Mouse (Mus musculus) thymus, postnatal 4 days (tissue): ENCODE results near the gene Klk12.

Experiments used
- DNase-seq: peaks from one replicate; pipeline ENCODE4 v3.0.0; 2021

Gene Klk12

DNA sequence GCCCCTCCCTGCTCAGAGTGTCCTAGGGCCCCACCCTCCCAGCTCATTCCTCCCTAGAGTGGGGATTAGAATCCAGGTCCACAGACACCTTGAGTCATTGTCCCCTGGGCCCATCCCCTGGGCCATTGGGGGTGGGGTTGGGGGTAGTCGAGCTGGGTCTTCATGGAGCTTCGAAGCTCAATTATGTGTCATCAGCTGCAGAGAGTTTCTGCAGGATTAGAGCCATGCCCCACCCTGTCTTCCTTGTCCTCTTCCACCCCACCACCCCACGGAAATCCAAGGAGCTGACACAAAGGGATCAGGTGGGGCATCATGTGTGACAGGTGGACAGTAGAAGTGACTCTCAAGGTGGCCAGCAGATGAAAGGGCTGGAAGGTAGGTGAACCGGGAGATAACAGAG is at the start of gene Klk12:
Klk12 (plus strand) TSS at position 301 of the 400 bp plus-strand sequence.
- DNase-seq, result no peak

DNA sequence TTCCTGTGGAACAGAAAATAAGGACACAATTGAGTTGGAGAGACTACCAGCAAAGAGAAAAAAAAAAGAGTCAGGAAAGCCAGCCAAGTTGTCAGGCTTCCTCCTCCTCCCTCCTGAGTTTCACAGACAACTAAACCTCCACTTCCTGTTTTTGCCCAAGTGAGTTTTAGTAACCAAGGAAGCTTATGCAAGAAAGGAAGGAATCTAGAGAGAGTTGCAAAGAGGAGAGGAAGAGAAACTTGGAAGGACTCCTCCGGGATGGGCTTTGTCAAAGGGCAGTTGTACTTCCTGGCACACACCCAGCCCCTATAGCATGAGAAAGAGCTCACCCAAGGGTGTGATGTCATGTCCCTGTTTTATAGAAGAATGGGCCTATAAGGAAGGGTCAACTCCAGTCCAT is 20.9 kb upstream of the Klk12 start:
- DNase-seq, result no peak

DNA sequence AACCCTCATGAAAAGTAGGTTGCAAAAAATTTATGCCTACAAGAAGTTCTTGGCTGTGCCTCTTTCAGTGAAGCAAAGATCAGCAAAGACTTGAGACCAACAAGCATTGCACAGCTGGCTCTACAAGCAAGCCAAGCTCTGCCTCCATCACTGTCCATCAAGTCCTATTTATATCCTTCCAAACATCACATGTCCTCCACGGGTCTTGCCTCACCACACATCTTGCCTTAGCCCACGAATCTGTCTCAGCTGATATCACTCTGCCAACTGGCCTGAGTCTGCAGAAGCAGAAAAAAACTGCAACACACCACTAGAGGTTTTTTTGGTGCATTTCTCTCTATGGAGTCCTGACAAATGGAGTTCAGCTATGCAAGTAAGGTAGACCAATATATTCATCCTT is 15.9 kb upstream of the Klk12 start:
- no peak for DNase-seq

DNA sequence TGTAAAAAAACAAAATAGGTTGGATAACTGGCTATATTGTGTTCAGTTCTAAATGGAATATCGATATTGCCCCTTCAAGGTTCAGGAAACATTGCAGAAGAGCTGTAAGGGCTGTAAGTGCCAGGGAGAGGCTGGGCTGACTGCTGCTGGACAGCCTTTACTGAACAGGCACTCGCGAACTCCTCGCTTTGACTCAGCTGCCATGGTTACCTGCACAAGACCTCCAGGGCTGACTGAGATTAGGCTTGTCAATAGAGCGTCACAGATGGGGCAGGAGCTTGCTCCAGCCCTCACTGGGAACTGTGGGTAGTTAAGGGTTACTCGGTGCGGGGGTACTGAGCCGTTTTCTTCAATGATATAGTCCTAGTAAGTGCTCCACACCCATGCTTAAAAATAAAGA is 2.2 kb upstream of the Klk12 start:
- no peak for DNase-seq

DNA sequence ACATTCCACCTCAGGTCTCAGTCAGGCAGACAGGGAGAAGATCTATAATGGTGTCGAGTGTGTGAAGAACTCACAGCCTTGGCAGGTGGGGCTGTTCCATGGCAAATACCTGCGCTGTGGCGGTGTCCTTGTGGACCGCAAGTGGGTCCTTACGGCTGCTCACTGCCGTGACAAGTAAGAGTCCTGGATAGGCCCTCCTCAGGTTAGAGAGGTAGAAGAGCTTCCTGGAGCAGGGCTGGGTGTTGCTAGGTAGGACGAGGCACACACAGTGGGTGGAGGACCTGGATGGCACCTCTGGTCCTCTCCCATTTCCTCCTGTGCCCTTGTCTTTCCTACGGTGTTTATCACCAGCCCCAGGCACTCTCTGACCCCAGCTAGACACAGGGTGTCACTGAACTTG is 939 bp downstream of the Klk12 start:
- no peak for DNase-seq

DNA sequence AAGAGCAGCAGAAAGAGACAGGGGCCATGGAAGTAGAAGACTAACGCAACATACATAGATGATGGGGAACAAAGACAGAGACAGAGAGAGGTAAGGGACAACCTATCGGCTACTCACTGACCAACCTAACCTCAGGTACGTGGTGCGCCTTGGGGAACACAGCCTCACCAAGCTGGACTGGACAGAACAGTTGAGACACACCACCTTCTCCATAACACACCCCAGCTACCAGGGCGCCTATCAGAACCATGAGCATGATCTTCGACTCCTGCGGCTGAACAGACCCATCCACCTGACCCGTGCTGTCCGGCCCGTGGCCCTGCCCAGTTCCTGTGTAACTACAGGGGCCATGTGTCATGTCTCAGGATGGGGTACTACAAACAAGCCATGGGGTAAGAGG is 2.0 kb downstream of the Klk12 start:
- DNase-seq, result no peak

DNA sequence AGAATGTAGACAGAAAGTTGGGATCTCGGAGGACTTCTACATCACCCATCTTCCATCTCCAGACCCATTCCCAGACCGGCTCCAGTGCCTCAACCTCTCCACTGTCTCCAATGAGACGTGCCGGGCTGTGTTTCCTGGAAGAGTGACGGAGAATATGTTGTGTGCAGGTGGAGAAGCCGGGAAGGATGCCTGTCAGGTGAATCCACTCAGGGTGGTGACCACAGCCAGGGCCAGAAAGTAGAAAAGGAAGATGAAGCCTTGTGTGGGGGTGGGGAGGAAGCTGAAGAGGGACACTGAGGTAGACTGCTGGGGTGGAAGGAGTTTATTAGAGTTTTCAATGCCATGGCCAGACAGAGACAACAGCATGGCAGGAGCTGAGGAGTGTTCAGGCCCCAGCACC is 3.2 kb downstream of the Klk12 start:
- DNase-seq, result no peak

DNA sequence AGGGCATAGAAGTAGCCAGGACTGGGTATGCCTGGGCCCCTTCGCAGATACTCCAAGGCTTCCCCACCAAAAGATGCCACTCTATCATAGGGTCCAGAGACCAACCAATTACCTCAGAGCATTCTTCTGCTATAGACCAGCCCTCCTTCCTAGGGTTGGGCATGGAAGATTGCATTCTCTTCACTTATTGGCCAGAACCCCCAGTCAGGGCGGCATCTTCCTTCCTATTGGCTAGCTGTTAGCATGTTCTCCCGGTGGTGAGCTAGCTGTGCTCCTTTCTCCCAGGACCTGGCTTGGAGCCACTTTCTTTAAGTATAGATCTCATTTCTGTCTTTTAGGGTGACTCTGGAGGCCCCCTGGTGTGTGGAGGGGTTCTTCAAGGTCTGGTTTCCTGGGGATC is 4.2 kb downstream of the Klk12 start:
- DNase-seq, result no peak

DNA sequence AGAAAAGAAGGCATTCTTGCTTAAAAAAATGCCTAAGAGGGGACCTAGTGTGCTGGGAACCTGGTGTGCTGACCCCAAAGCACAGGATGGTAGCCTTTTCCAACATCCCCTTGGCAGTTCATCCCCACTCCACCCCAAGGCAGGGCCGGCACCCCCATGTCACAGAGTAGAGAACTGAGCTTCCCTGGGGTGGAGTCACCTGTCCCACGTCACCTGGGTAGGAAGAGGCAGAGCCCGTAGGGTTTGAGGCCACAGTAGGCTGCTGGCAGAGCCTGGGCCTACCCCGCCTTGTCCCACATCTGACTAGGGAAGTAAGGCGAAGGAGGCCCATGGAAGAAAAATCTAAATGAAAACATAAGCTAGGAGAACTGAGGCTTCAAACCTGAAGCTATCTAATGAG is 5.7 kb downstream of the Klk12 start, which contains the start of gene Klk11:
Klk11 (plus strand) TSS at position 241 of the 400 bp plus-strand sequence.
- DNase-seq, result no peak

DNA sequence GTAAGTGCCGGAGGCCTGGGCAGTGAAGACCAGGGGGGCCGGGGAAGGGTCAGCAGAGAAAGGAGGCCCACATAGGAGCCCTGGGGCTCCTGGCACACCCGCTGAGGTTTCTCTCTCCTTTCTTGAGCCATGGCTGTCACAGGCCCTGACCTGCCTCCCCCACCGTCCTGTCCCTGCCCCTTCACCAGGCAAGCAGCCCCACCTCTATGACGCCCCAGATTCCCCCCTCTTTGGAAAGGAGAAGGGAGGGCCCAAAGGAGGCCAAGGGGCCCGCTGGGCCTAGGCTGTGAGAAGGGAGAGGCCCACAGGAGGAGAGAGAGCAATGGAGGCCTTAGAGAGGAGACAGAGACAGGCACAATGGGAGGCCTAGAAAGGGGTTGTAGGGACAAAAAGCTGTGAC is 6.1 kb downstream of the Klk12 start:
- no peak for DNase-seq

DNA sequence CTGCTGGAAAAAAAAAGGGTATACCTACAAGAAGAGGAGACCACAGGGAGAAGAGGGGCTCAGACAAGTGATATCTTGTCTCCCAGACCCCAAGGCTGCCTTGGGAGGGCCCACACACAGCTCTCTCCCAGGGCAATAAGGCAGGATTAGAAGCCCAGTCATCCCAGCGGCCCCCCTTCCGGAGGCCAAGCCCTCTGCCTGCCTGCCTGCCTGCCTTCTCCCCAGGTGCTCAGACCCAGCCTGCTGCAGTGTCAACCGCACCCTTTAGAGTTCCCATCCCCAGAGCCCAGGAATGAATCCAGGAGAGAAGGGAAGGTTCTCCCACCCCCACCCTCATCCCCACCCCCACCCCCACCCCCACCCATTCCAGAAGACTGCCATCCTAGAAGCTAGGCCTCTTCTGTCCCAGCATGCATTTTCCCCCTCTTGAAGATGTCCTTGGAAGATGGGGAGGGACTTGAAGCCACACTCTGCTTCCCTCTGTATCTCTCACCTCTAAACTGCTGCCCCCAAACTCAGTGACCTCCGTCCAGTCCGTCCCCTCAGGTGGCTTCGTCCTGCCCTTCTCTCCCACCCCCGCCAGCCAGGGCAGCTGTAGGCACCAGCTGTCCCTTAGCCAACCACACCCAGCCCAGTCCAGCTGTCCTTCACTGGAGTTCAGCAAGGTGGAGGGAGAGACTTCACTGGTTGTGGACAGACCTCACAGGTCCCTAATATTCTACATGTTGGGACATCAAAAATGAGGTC is 6.8 kb downstream of the Klk12 start:
- DNase-seq, result no peak

DNA sequence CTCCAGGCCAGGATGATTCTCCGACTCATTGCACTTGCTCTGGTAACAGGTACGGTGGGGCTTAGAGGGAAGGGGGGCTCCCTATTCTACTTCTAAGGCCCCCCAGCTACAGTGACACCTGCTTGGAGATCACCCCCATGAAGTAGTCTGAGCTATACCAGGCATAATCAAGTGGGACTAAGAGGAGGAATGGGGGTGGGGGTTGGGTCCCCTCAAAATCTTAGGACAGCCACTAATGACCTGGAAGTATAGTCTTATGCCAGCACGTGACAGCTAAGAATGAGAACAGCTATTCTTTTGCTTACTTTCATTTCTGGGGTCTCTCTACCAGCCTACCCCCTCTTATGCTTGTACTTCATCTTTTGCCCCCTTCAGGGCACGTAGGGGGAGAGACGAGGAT is 7.8 kb downstream of the Klk12 start:
- no peak for DNase-seq

DNA sequence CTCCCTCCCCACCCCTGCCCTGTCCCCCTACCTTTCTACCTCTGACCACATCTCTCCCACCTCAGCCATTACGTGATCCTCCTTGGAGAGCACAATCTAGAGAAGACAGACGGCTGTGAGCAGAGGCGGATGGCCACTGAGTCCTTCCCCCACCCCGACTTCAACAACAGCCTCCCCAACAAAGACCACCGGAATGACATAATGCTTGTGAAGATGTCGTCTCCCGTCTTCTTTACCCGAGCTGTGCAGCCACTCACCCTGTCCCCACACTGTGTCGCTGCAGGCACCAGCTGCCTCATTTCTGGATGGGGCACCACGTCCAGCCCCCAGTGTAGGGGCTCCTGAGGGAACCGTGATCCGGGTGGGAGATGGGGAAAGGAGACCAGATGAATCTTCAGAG is 8.7 kb downstream of the Klk12 start:
- DNase-seq, result no peak

DNA sequence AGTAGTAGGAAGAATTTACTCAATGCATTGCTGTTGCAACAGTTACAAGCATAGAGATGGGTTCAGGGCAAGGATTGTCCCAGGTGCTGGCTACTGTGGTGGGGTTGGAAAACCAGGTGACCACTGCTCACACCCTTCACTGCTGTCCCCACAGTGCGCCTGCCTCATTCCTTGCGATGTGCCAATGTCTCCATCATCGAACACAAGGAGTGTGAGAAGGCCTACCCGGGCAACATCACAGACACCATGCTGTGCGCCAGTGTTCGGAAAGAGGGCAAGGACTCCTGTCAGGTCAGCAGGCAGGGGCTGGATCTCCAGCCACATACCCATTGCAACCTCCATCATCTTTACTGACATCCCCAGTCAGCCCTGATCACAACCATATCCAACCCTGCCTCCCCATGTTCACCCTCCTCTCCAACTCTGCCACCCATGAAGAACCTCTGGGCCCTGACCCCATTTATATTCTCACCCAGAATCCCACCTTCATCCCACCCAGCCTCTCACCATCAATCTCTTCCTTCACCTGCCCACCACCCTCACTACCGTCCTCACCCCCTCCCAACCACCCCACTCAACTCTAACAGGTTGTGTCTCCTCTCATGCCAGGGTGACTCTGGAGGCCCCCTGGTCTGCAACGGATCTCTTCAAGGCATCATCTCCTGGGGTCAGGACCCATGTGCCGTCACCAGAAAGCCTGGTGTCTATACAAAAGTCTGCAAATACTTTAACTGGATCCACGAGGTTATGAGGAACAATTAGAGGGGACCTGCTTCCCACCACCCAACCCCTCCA is 9.7 kb downstream of the Klk12 start:
- no peak for DNase-seq

DNA sequence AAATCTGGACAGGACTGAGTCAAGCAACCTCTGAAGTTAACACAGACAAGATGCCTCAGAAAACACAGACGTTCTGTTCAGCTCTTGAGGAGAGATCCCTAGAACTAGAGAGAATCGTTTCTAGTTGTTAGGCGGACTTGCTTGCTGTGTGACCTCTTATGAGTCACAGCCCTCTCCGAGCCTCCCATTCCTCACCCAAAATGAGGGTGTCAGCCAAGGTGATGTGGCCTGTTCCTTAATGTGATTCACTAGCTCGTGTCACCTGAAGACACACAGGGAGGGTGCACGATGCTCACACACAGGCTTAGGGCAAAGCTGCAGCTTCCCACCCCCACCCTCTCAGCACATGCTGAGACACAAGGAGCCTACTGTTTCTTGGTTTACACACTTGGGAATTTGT is 11.5 kb downstream of the Klk12 start:
- no peak for DNase-seq

DNA sequence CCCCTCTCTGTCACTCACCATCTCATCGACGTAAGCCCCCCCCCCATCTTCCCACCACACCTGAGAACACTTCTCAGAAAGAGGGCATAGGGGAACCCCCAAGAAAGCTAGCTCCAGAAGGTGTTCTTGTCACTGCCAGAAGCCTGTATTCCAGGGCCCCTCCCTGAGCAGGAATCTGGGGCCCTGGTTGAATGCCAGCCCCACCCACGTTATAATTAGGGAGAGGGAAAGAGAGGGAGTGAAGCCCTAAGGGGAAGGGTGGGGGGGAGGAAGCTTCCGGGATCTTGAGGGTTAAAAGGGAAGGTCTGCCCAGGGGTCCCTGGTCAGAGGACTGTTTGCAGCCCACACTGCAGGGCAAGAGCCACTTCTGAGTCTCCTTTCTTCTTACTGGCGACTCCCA is 12.0 kb downstream of the Klk12 start, which contains the start of gene Klk10:
Klk10 (plus strand) TSS at position 290 of the 400 bp plus-strand sequence.
- DNase-seq, result no peak

DNA sequence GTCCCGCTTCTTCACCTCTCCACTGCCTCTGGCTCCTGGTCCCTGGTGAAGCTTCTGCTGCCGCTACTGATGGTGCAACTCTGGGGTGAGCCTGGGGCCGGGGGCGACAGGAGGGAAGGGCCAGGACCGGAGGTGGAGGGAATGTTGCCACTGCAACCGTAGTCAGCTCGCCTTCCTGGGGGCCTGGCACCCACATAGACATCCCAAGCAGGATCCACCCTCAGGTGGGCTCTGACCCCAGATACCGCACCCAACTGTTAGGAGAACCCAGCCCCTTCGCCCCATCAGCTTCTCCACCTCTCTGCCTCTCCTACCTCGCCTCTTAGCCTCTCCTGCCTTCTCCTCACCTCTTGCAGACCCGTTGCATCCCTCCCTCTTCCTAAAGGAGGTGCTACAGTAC is 12.8 kb downstream of the Klk12 start:
- DNase-seq, result no peak

DNA sequence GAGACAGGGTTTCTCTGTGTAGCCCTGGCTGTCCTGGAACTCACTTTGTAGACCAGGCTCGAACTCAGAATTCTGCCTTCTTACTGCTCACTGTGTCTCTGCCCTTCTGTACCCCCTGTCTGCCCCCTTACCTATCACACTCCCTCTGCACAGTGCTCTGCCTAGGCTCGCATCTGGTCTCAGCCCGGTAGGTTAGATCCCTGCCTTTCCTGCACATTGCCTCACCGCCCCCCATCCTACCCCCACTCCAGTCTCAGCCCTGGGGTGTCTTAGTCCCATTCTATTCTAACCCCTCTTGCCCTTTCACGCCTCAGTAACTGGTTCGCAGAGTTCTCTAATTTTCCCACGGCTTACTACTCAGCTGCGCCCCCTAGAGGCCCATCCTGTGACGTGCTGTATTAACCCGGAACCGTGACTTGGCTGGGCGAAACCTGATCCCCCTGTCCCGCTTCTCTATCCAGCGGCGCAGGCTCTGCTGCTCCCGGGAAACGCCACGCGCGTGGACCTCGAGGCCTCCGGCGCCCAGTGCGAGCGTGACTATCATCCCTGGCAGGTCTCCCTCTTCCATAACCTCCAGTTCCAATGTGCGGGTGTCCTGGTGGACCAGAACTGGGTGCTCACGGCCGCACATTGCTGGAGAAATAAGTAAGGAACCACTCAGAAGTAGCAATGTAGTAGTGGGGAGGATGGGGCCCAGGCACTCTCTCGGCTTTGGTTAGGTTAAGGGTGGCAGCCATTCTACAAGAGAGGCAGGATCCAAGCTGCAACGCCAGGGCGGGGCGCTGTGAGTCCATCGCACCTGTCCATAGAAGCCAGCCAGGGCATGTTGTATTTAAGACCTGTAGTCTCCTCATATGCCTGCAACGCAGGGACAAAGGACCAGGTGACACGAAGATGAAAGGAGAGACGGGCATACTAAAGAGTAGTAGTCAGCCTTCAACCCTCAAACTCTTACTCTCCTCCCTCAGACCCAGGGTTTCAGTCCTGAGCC is 13.9 kb downstream of the Klk12 start:
- peak; percentile 87 for DNase-seq

DNA sequence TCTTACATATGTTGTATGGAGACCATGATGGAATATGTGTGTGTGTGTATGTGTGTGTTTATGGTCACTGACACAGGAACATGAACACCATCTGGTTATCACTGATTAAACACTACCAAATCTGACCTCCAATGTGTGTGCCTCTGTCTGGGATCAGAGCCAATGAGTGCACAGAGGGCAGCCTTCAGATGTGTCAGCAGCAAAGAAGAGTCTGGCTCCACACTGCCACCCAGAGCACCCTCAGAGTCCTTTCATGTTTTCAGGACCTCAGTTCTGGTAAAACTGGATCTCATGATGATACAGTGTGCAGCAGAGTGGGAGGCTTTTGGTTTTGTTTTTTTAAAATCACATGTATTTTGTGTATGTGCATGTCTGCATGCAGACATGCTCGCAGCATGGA is 16.6 kb downstream of the Klk12 start:
- no peak for DNase-seq

DNA sequence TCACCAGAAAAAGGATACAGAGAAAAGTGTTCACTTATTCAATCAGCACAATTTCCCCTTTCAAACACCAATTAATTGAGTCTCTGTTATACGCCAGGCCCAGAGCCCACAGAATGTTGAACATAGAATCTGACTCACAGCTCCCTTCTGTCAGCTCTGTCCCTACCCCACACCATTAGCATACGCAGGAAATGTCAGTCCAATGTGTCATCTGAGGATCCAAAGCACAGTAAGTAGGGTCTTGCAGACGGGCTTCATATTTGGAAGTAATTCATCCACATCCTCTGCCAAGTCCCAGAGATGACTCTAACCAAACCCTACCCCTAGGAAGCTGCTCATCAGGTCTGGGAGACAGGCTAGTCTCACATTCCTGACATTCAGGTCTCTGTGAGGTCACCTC is 19.4 kb downstream of the Klk12 start:
- no peak for DNase-seq

DNA sequence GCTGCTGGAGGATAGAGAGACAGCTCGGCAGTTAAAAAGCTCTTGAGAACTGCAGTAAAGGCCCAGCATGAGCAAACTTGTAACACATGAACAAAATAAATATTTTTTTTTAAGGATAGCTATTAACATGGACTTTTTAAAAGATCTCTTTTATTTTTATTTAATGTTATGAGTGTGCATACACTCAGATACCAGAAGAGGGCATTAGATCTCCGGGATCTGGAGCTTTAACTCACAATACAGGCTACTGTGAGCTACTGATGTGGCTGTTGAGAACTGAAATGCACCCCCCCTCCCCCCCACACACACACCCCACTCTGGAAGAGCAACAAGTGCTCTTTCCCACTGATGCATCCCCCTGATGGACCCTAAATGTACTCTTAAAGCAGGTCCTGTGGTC is 20.6 kb downstream of the Klk12 start:
- no peak for DNase-seq

DNA sequence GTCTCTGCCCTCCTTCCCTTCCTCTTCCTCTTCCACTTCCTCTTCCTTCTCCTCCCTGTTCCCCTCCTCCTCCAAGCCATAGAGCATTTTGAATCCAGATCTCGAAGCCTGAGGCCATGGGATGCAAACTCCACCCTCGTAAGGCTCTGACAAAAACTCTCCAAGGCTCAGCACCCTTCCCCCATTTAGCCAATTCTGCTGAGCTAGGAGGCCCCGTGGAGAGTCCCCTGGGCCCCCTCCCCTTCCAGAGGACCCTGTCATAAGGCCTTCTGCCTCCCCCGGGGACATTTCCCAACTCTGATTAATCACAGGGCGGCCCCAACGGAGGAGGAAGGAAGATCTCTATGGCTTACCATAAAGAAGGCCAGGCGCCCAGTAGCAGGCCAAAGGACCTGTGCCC is 22.9 kb downstream of the Klk12 start, which contains the start of gene Klk9:
Klk9 (plus strand) TSS at position 301 of the 400 bp plus-strand sequence.
- no peak for DNase-seq

DNA sequence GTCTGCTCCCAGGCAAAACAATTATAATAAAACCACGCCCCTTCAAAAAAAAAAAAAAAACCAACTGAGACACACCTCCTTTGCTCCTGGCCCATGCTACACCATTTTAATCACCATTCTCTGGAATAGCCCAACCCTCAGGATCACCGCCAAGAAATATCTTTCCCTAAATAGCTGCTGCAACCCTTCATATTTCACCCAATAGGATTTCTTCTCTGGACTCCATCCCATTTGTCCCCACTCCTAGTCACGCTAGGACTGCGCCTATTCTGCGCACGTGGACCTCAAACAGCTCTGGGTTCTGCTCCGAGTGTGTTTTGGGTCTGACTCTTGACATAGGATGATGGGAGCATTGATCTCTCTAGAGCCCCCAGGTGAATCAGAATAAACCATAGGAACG is 27.7 kb downstream of the Klk12 start:
- DNase-seq, result no peak
